Mouse (Mus musculus): ENCODE measurements around the gene Tagap. TPM values are rescaled to one million over a fixed set of nuclear protein-coding genes. Genes with fewer than 3 reads are reported as not detected.
"Not testable (repeated sequence)": the region's sequence is repeated elsewhere in the genome, so short reads cannot be mapped to it uniquely, and the experiment has no call there.

Gene Tagap
- polyA plus RNA-seq, 1 experiment from 2014 or later: 0.84 TPM

GRCm38 (mm10) chr17:7945117-7946052 lies 19.6 kb downstream of the Tagap start, which contains the start of gene Rsph3a:
Rsph3a (plus strand) TSS chr17:7945614.
- peak within 1 kb of the TSS; percentile 51 for H3K9ac ChIP-seq
- H3K36me3 ChIP-seq; H3K27me3 ChIP-seq; H3K9me3 ChIP-seq (replicated peaks); H3K4me1 ChIP-seq: not testable (repeated sequence)
- H3K27ac ChIP-seq: peak within 1 kb of the TSS; percentile 96
- H3K4me3 ChIP-seq (replicated peaks): peak within 1 kb of the TSS; percentile 56
- peak; percentile 99 for ATAC-seq (replicated peaks; ENCODE audit: low FRiP score)
- H3K4me2 ChIP-seq: peak within 1 kb of the TSS; percentile 61
- WGBS: 2% methylated on average over 58 of the region's 58 CpGs

- not testable (repeated sequence) for H3K36me3 ChIP-seq; H3K4me1 ChIP-seq; H3K9me3 ChIP-seq (replicated peaks); H3K27me3 ChIP-seq
- 0% methylated on average over 16 of the region's 27 CpGs for WGBS
- peak overlapping the region; percentile 51; the same call in 1 of the 2 replicates for H3K9ac ChIP-seq
- H3K4me3 ChIP-seq (replicated peaks): peak overlapping the region; percentile 56
- peak overlapping the region; percentile 61 for H3K4me2 ChIP-seq
- ATAC-seq (replicated peaks; ENCODE audit: low FRiP score): peak; percentile 62; the same call in 1 of the 2 replicates
- H3K27ac ChIP-seq: peak overlapping the region; percentile 96
These were observed 20.3 kb downstream of the Tagap start for GRCm38 (mm10) chr17:7946053-7946627.

GRCm38 (mm10) chr17:7951333-7951732 lies 25.5 kb downstream of the Tagap start:
- no CpG with 5 or more reads among the region's 4 CpGs for WGBS
- H3K9me3 ChIP-seq (replicated peaks); H3K9ac ChIP-seq; H3K36me3 ChIP-seq; H3K4me3 ChIP-seq (replicated peaks); H3K27me3 ChIP-seq; ATAC-seq (replicated peaks; ENCODE audit: low FRiP score); H3K27ac ChIP-seq; H3K4me1 ChIP-seq; H3K4me2 ChIP-seq: not testable (repeated sequence)

DNA sequence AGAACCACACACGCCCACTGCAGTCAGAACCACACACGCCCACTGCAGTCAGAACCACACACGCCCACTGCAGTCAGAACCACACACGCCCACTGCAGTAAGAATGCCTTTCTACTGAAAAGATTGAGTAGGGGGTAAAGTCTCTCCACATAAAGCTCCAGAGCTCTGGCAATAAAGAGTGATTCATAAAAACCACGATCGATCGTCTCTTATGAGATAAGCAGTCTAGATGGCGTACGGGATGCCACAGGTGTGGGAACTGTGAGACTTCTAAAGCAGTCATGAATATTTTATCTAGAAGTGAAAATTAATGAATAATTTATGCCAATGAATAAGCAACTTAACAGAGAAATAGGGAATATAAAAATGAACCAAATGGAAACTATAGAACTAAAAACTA lies 31.4 kb downstream of the Tagap start:
- not testable (repeated sequence) for ATAC-seq (replicated peaks; ENCODE audit: low FRiP score); H3K4me1 ChIP-seq

GRCm38 (mm10) chr17:7963333-7963732 lies 37.5 kb downstream of the Tagap start:
- not testable (repeated sequence) for H3K36me3 ChIP-seq; H3K4me1 ChIP-seq; H3K27ac ChIP-seq; H3K9me3 ChIP-seq (replicated peaks); H3K9ac ChIP-seq; H3K4me2 ChIP-seq; H3K27me3 ChIP-seq; ATAC-seq (replicated peaks; ENCODE audit: low FRiP score); H3K4me3 ChIP-seq (replicated peaks)
- 84% methylated on average over 4 of the region's 4 CpGs for WGBS

More for the DNA sequence above, 31.4 kb downstream of the Tagap start:
- H3K27me3 ChIP-seq; H3K9me3 ChIP-seq (replicated peaks); H3K36me3 ChIP-seq; H3K27ac ChIP-seq; H3K4me2 ChIP-seq; H3K4me3 ChIP-seq (replicated peaks); H3K9ac ChIP-seq: not testable (repeated sequence)
- WGBS: 95% methylated on average over 9 of the region's 9 CpGs

GRCm38 (mm10) chr17:7964398-7964797 lies 38.6 kb downstream of the Tagap start:
- 85% methylated on average over 2 of the region's 2 CpGs for WGBS
- not testable (repeated sequence) for H3K9ac ChIP-seq; H3K4me3 ChIP-seq (replicated peaks); H3K4me2 ChIP-seq; ATAC-seq (replicated peaks; ENCODE audit: low FRiP score); H3K9me3 ChIP-seq (replicated peaks); H3K27me3 ChIP-seq; H3K4me1 ChIP-seq; H3K27ac ChIP-seq; H3K36me3 ChIP-seq

GRCm38 (mm10) chr17:7968490-7968889 lies 42.7 kb downstream of the Tagap start:
- not testable (repeated sequence) for H3K36me3 ChIP-seq; H3K27me3 ChIP-seq; H3K9me3 ChIP-seq (replicated peaks); H3K4me3 ChIP-seq (replicated peaks); H3K4me2 ChIP-seq; H3K4me1 ChIP-seq; H3K27ac ChIP-seq; ATAC-seq (replicated peaks; ENCODE audit: low FRiP score); H3K9ac ChIP-seq
- 82% methylated on average over 5 of the region's 5 CpGs for WGBS

- H3K4me2 ChIP-seq; H3K9ac ChIP-seq; H3K4me3 ChIP-seq (replicated peaks); H3K9me3 ChIP-seq (replicated peaks); H3K27ac ChIP-seq; ATAC-seq (replicated peaks; ENCODE audit: low FRiP score); H3K27me3 ChIP-seq; H3K36me3 ChIP-seq; H3K4me1 ChIP-seq: not testable (repeated sequence)
- 47% methylated on average over 1 of the region's 6 CpGs for WGBS
These were observed 44.0 kb downstream of the Tagap start for GRCm38 (mm10) chr17:7969782-7970181.

DNA sequence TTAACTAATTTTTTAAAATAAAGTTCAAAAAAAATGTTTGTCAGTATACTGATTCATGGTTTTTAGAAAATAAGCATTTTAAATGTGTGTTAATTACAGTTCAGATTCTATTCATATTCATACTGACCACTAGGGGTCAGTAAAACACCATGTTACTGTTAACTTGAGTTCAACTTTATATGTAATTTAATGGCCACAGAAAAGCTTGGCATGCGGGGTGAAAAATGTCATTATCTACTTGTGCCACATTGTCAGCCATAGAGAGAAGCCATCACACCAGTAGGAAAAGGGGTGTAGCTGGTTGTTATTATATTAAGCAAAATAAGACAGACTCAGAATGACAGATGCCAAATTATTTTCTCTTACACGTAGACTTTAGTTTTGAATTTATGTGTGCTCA lies 57.7 kb downstream of the Tagap start:
- H3K27ac ChIP-seq; H3K27me3 ChIP-seq; H3K4me1 ChIP-seq; H3K4me3 ChIP-seq (replicated peaks); ATAC-seq (replicated peaks; ENCODE audit: low FRiP score); H3K4me2 ChIP-seq; H3K9me3 ChIP-seq (replicated peaks); H3K36me3 ChIP-seq; H3K9ac ChIP-seq: not testable (repeated sequence)
- WGBS: 82% methylated on average over 1 of the region's 2 CpGs

Other genes with a start within 250 kb of the Tagap start
- gene Fndc1, start 98.7 kb upstream of the Tagap start, polyA plus RNA-seq (2015; fragmentation: Nextera tagmentation; extraction: Ambion mirVana): 3.0 and 3.1 TPM in 2 replicates
- 52.0 and 61.3 TPM in 2 replicates for gene Rsph3a, start 19.6 kb downstream of the Tagap start, polyA plus RNA-seq (2015; fragmentation: Nextera tagmentation; extraction: Ambion mirVana)
- gene Gm49673, start 221.8 kb downstream of the Tagap start, polyA plus RNA-seq (2015; fragmentation: Nextera tagmentation; extraction: Ambion mirVana): 0.26 and 0.57 TPM in 2 replicates
- gene Rnaset2a, start 222.1 kb downstream of the Tagap start, polyA plus RNA-seq (2015; fragmentation: Nextera tagmentation; extraction: Ambion mirVana): 43.8 and 45.0 TPM in 2 replicates
- gene Fgfr1op, start 239.5 kb downstream of the Tagap start, polyA plus RNA-seq (2015; fragmentation: Nextera tagmentation; extraction: Ambion mirVana): 38.7 and 42.0 TPM in 2 replicates

Measured in kidney, embryonic 15.5 days (tissue).